Mouse (Mus musculus) MEL (cell line): ENCODE measurements around the gene Scin.

Experiments used
- EP300 ChIP-seq, 2 experiments: IDR thresholded peaks; 2 replicates each; pipeline ENCODE4 v1.6.1; 2011; ENCODE audit warnings: improper control_type of control experiment in 2 of 2, low read length in 2 of 2, low read depth in 1 of 2, mild to moderate bottlenecking in 1 of 2
- HCFC1 ChIP-seq: IDR thresholded peaks from 2 replicates; pipeline ENCODE4 v1.6.1; 2012; ENCODE audit warnings: low read depth, mild to moderate bottlenecking, inconsistent platforms, low read length, improper control_type of control experiment, moderate library complexity

- TF ChIP-seq EP300 (IDR thresholded peaks at IDR 0.05; ENCODE audit: low read depth in 1 of 2, low read length in 2 of 2) (no peak), HCFC1 (no peak)
These were observed 24.8 kb downstream of the Scin start for GRCm38 (mm10) chr12:40109227-40109626.
